Mouse (Mus musculus) forebrain, embryonic 11.5 days (tissue): ENCODE data around the gene Eogt. TPM values are rescaled to one million over a fixed set of nuclear protein-coding genes. Genes with fewer than 3 reads are reported as not detected.

Experiments
- ATAC-seq: fragments of 200-750 bp; cut with Nextera tagmentation; replicated peaks from 2 replicates; pipeline ENCODE4 v1.8.0; 2017; ENCODE audit warnings: moderate TSS enrichment; ENCODE audit not compliant: low FRiP score
- DNase-seq: peaks from one replicate; pipeline ENCODE4 v3.0.0-alpha.2; 2017; ENCODE audit warnings: low spot score
- H3K27ac ChIP-seq: fragments of 300-500 bp; sonication (generic); 2 replicates; pipeline ENCODE4 v1.5.1; 2014; ENCODE audit warnings: low read depth, low read length
- H3K27me3 ChIP-seq: fragments of 300-500 bp; sonication (generic); 2 replicates; pipeline ENCODE4 v1.6.1; 2014; ENCODE audit warnings: mild to moderate bottlenecking, low read length, mixed read lengths; ENCODE audit not compliant: control insufficient read depth, insufficient read depth
- H3K36me3 ChIP-seq: fragments of 300-500 bp; sonication (generic); 2 replicates; pipeline ENCODE4 v1.6.1; 2014; ENCODE audit warnings: mild to moderate bottlenecking, low read length, moderate library complexity, mixed read lengths; ENCODE audit not compliant: control insufficient read depth, insufficient read depth
- H3K4me1 ChIP-seq: fragments of 300-500 bp; sonication (generic); replicated peaks from 2 replicates; pipeline ENCODE4 v1.6.1; 2014; ENCODE audit warnings: low read length, mixed read lengths; ENCODE audit not compliant: control insufficient read depth, insufficient read depth
- H3K4me2 ChIP-seq: fragments of 300-500 bp; sonication (generic); 2 replicates; pipeline ENCODE4 v1.6.1; 2014; ENCODE audit warnings: low read depth, mild to moderate bottlenecking, low read length, moderate library complexity, mixed read lengths; ENCODE audit not compliant: severe bottlenecking
- H3K4me3 ChIP-seq: fragments of 300-500 bp; sonication (generic); 2 replicates; pipeline ENCODE4 v1.5.1; 2014; ENCODE audit warnings: low read depth, low read length
- H3K9ac ChIP-seq: fragments of 300-500 bp; sonication (generic); 2 replicates; pipeline ENCODE4 v1.6.1; 2014; ENCODE audit warnings: low read length
- H3K9me3 ChIP-seq: fragments of 300-500 bp; sonication (generic); 2 replicates; pipeline ENCODE4 v1.6.1; 2016; ENCODE audit warnings: low read length, mixed read lengths; ENCODE audit not compliant: control insufficient read depth
- WGBS: fragments of 180-500 bp; shearing (Covaris S2); extraction: QIAGEN DNeasy Blood & Tissue Kit; methylation state at CpG from one replicate; pipeline ENCODE4 v1.1.7; 2014; 5-methylcytosine and 5-hydroxymethylcytosine counted together
- polyA plus RNA-seq: library from polyadenylated mRNA; unstranded; fragments of >200 nt; fragmentation: Nextera tagmentation; extraction: Ambion mirVana; gene quantifications from 2 replicates; pipeline ENCODE4 v1.2.1, GENCODE M21; 2014

Gene Eogt
- polyA plus RNA-seq, result 8.9 and 9.1 TPM in 2 replicates

DNA sequence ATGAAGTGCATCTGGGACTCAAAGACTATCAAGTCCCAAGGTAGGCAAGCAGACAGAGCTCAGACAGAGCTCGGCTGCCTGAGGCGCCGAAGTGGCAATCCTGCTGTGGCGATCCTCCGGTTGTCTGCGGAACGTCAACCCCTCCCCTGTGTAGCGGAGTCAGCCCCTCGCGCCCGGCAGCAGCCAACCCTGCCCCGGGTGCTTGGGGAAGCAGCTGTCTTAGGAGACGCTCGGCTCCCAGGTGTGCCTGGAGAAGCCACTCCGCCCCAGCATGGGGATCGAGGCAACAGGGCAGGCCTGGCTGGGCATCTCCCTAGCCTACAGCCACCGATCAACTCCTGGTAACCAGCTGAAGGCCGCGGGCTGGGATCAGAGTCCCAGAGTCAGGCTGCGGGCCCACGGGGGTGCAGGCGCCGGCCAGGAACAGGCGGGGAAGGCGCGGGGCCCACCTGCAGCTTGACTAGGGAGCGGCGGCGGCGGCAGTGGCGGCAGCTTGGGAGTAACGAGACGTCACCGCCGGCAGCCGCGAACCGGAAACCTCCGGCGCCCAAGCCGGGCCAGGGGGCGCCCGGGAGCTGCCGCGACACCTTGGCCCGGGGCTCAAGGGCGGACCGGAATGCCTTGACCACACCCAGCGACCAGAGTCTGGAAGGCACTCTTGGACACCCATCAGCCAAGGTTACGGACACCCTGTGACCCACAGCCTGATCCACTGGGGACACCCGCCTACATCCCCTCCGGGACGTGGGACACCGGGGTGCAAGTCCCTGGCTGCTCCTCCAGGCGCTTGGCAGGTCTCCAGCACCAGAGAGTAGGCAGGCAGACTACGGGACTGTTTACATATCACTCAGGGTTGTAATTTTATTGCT lies at the start of gene Eogt:
TSS of gene Eogt (minus strand) at position 800 of the 869 bp plus-strand sequence.
- no peaks in the 10 kb centered on the region for H3K4me1 ChIP-seq
- H3K27ac ChIP-seq, result no peak within 1 kb of the TSS
- no peaks in the 10 kb centered on the region for H3K36me3 ChIP-seq
- peak within 1 kb of the TSS; percentile 80 for H3K4me2 ChIP-seq
- peak; percentile 74 for ATAC-seq
- peak within 1 kb of the TSS; percentile 66 for H3K4me3 ChIP-seq
- WGBS, result under 1% methylated on average over 55 of the region's 56 CpGs
- H3K27me3 ChIP-seq, result no peaks in the 10 kb centered on the region
- peak; percentile 82 for DNase-seq
- H3K9ac ChIP-seq, result peak within 1 kb of the TSS; percentile 79
- no peaks in the 10 kb centered on the region for H3K9me3 ChIP-seq

DNA sequence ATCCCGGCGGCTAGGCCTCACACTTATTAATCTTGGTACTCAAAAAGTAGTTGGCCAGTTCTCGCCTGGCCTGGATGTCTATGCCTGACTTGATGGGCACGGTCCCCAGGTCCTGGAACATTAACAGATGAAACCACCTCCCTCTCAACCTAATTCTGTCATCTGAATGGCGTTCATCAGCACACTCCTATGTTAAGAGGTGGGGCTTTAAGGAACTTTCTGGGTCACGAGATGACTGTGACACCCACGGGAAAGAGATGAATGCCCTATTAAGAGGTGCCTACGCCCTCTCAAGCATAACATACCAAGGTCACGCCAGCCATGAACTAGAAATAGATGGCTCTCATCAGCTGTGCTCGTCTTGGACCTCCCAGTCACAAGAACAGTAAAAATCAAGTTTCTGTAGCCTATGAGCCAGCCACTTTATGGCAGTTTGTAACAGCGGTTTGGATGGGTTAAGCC lies 30.4 kb upstream of the Eogt start:
- Histone ChIP-seq H3K36me3 (no peaks in the 10 kb centered on the region; the same call in 1 of the 2 replicates), H3K27ac (peak overlapping the region; percentile 82; the same call in 1 of the 2 replicates), H3K4me2 (peak overlapping the region; percentile 66), H3K27me3 (no peaks in the 10 kb centered on the region), H3K4me3 (peak overlapping the region; percentile 85), H3K9ac (peak overlapping the region; percentile 95), H3K4me1 (peaks cover 7% of the 10 kb centered on the region; the same call in 1 of the 2 replicates), H3K9me3 (no peaks in the 10 kb centered on the region)
- ATAC-seq (no peak; the same call in 1 of the 2 replicates), DNase-seq (no peak)
- 12% methylated on average over 11 of the region's 11 CpGs for WGBS

DNA sequence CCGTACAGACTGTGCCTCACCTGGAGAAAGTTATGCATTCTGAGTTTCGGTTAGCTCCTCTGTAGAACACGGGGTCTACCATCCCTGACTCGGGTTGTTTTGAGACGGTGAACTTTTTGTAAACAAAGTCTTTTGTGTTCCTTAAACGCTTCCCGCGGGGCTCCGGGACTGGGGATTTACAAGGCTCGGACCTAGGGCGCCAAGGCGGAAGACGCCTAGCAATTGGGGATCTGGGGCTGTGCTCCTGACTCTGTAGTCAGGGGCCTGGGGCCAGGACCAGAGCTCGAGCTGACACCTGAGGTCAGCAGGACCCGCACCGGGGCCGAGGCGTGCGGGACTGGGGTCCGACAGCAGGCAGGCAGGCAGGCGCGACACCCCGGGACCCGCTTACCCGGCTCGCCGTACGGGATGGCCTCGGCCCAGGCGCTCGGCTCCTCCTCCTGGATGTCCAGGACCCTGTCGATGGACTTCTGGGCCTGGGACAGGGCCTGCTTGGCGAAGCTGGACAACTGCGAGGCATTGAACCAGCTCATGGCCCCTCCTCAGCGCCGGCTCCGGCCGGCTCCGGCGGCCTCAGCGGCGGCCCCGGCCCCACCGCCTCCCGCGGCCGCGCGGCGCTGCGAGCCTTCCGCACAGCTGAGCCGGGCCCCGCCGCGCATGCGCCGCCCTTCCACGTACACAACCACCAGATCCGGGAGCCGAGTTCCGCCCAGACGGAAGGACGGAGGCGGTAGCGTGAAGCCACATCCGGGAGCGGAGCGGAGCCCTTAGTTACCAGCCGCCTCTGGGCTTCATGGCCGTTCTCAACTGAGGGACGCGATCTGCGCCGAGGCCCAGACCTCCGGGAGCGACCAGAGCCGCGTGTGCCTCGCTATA lies 29.7 kb upstream of the Eogt start, which contains the start of gene Tmf1:
TSS of gene Tmf1 (minus strand) at position 632 of the 876 bp plus-strand sequence.
- ATAC-seq (peak; percentile 96), DNase-seq (peak; percentile 97)
- Histone ChIP-seq H3K4me3 (peak within 1 kb of the TSS; percentile 85), H3K9me3 (no peaks in the 10 kb centered on the region), H3K36me3 (no peaks in the 10 kb centered on the region; the same call in 1 of the 2 replicates), H3K4me2 (peak within 1 kb of the TSS; percentile 67), H3K9ac (peak within 1 kb of the TSS; percentile 95), H3K27ac (peak within 1 kb of the TSS; percentile 82), H3K27me3 (no peaks in the 10 kb centered on the region), H3K4me1 (peaks cover 7% of the 10 kb centered on the region; the same call in 1 of the 2 replicates)
- WGBS, result under 1% methylated on average over 72 of the region's 80 CpGs

DNA sequence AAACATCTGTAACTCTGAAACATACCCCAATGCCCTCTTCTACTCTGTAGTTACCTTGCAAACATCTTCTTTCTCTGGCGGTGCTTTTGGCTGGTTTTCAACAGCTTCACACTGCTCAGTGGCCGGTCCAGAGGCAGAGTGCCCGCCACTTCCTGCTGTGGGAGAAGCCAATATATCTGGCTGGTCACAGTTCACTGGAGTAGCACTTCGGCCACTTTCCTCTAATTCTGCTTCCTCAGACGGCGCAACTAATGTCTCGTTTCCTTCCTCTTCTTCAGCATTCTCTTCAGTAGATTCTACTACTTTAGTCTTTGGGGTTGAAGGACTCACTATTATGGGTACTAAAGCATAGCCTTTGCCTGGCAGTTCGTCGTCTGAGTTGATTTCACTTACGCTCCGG lies 26.7 kb upstream of the Eogt start:
- no peaks in the 10 kb centered on the region for H3K9me3 ChIP-seq
- no peak for DNase-seq
- peaks cover 7% of the 10 kb centered on the region; the same call in 1 of the 2 replicates for H3K4me1 ChIP-seq
- WGBS, result 87% methylated on average over 11 of the region's 11 CpGs
- no peak overlapping the region for H3K4me2 ChIP-seq
- no peaks in the 10 kb centered on the region for H3K27me3 ChIP-seq
- no peak overlapping the region for H3K27ac ChIP-seq
- peaks cover 6% of the 10 kb centered on the region for H3K36me3 ChIP-seq
- no peak overlapping the region for H3K9ac ChIP-seq
- no peak overlapping the region for H3K4me3 ChIP-seq
- ATAC-seq, result no peak

DNA sequence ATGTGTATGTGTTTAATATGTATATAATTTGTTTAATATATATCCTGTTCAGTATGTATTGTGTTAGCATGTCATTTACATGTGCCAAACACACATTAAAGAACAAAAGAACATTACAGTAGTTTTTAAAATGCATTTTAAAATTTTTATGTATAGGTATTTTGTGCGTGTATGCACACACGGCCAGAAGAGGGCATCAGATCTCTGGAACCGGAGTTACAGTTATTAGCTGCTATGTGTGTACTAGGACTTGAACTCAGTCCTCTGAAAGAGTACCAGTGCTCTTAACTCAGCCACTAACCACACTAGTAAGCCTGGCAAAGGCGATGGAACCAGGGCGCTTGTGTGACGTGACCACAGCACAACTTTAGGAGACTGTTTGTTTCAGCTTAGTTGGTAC lies 1.2 kb upstream of the Eogt start:
- no peak for ATAC-seq
- Histone ChIP-seq H3K9me3 (no peaks in the 10 kb centered on the region), H3K4me1 (no peaks in the 10 kb centered on the region), H3K4me2 (no peak overlapping the region), H3K36me3 (no peaks in the 10 kb centered on the region), H3K9ac (no peak overlapping the region), H3K27me3 (no peaks in the 10 kb centered on the region), H3K4me3 (no peak overlapping the region), H3K27ac (no peak overlapping the region)
- 81% methylated on average over 6 of the region's 6 CpGs for WGBS
- DNase-seq, result no peak

DNA sequence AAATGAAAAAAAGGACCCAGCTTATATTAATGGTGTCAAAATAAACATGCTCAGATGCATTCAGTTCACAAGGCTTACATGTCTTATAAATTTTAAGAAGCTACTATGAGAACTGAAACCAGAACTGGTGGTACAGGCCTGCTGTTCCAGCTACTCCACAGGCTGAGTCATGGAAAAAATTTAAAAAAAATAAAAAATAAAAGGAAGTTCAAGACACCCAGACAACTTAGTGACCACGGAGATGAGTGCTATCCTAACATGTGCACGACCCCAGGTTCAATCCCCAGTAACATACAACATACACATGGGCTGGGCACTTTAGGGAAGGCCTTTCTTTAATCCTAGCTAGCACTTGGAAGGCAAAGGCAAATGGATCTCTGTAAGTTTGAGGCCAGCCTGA lies 739 bp upstream of the Eogt start:
- WGBS, result 92% methylated on average over 2 of the region's 2 CpGs
- Histone ChIP-seq H3K27ac (no peak overlapping the region), H3K4me1 (no peaks in the 10 kb centered on the region), H3K36me3 (no peaks in the 10 kb centered on the region), H3K4me2 (no peak overlapping the region), H3K27me3 (no peaks in the 10 kb centered on the region), H3K9me3 (no peaks in the 10 kb centered on the region), H3K4me3 (no peak overlapping the region), H3K9ac (no peak overlapping the region)
- ATAC-seq (no peak), DNase-seq (no peak)

DNA sequence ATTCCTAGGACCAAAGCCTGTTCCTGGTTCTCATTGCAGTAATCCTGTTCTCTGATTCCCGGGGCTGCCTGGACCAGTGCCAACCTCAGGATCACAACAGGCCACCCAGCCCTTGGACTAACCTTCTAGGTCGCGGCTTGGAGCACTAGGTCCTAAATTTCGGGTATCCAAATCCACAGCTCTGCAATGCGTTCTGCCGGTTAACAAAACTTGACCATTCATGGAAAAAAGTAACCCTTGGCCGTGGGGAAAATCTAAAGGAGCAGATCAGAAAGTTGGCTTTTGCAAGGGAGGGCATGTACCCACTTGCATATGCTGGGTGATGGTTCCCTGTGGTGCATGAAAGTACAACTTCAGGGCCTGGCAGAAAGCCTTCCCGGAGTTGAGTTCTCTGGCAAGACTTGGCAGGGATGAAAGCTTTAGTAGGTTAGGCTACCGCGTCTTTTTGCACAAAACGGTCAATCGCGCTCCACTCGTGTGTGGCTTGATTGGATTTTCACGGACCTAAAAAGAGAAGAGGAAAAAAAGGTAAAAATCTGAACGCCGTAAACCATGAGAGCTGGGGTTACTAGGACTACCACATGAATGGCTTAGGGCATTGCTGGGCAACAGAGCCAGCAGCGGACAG lies 1.1 kb downstream of the Eogt start:
- Histone ChIP-seq H3K9me3 (no peaks in the 10 kb centered on the region), H3K4me1 (no peaks in the 10 kb centered on the region), H3K9ac (peak overlapping the region; percentile 79), H3K4me3 (peak overlapping the region; percentile 66), H3K27ac (no peak overlapping the region), H3K4me2 (peak overlapping the region; percentile 80), H3K27me3 (no peaks in the 10 kb centered on the region), H3K36me3 (no peaks in the 10 kb centered on the region)
- DNase-seq (peak; percentile 65), ATAC-seq (no peak; the same call in 1 of the 2 replicates)
- 21% methylated on average over 18 of the region's 18 CpGs for WGBS

DNA sequence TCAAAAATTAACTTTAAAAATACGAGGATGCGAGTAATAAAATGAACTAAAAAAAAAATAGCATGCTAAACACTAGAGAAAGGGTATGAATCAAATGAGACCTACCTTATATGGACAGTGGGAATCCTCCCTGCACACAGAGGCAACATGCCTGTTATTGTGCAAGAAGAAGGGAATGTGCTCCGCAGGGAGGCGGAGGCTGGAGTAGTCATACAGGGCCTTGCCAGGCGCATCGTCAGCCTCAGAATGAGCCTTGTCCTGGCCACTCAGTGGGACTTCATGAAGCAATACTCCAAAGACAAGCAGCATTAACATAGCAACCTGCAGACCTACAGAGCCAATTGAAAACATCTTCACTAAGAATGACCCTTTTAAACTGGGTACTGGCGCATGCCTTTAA lies 3.8 kb downstream of the Eogt start:
- H3K27ac ChIP-seq, result no peak overlapping the region
- no peaks in the 10 kb centered on the region for H3K27me3 ChIP-seq
- H3K4me1 ChIP-seq, result no peaks in the 10 kb centered on the region
- ATAC-seq, result no peak
- 88% methylated on average over 7 of the region's 7 CpGs for WGBS
- no peak overlapping the region for H3K4me3 ChIP-seq
- DNase-seq, result no peak
- H3K9ac ChIP-seq, result no peak overlapping the region
- no peak overlapping the region for H3K4me2 ChIP-seq
- no peaks in the 10 kb centered on the region for H3K36me3 ChIP-seq
- H3K9me3 ChIP-seq, result no peaks in the 10 kb centered on the region
